Mouse (Mus musculus): ENCODE measurements around the gene Isoc2a. TPM values are rescaled to one million over a fixed set of nuclear protein-coding genes. Genes with fewer than 3 reads are reported as not detected.
A peak's percentile ranks its signal among the peaks of the same experiment; 100 is the strongest.

The Isoc2a gene
- polyA plus RNA-seq (2014; fragmentation: Nextera tagmentation; extraction: Ambion mirVana): 0.53 and 0.59 TPM in 2 replicates

GRCm38 (mm10) chr7:4876753-4877221, at the start of gene Isoc2a:
Isoc2a (plus strand) TSS chr7:4877153.
- H3K4me2 ChIP-seq (ENCODE audit: low read length): peak within 1 kb of the TSS; percentile 79
- peak within 1 kb of the TSS; percentile 66 for H3K9ac ChIP-seq (ENCODE audit: low read length)
- no peak within 1 kb of the TSS for H3K27ac ChIP-seq (ENCODE audit: low read depth, low read length)
- WGBS: 0% methylated on average over 20 of the region's 22 CpGs
- H3K36me3 ChIP-seq (ENCODE audit: control insufficient read depth, insufficient read depth, low read length): no peaks in the 10 kb centered on the region
- DNase-seq (ENCODE audit: low spot score) (peak; percentile 97), ATAC-seq (peak; percentile 100)
- H3K4me3 ChIP-seq (ENCODE audit: low read depth, low read length): peak within 1 kb of the TSS; percentile 48
- no peaks in the 10 kb centered on the region for H3K9me3 ChIP-seq (replicated peaks; ENCODE audit: control insufficient read depth, low read length)
- peaks cover 9% of the 10 kb centered on the region; the same call in 1 of the 2 replicates for H3K4me1 ChIP-seq (ENCODE audit: control insufficient read depth, insufficient read depth, low read length)
- no peaks in the 10 kb centered on the region for H3K27me3 ChIP-seq (replicated peaks; ENCODE audit: control insufficient read depth, insufficient read depth, low read length)

GRCm38 (mm10) chr7:4830476-4830875, 46.5 kb upstream of the Isoc2a start:
- 9% methylated on average over 12 of the region's 12 CpGs for WGBS
- H3K9ac ChIP-seq (ENCODE audit: low read length): no peak overlapping the region

GRCm38 (mm10) chr7:4835631-4836327, 41.2 kb upstream of the Isoc2a start:
- no peaks in the 10 kb centered on the region for H3K27me3 ChIP-seq (replicated peaks; ENCODE audit: control insufficient read depth, insufficient read depth, low read length)
- peaks cover 4% of the 10 kb centered on the region for H3K4me1 ChIP-seq (ENCODE audit: control insufficient read depth, insufficient read depth, low read length)
- no peaks in the 10 kb centered on the region for H3K9me3 ChIP-seq (replicated peaks; ENCODE audit: control insufficient read depth, low read length)
- no peaks in the 10 kb centered on the region for H3K36me3 ChIP-seq (ENCODE audit: control insufficient read depth, insufficient read depth, low read length)
- H3K4me3 ChIP-seq (ENCODE audit: low read depth, low read length): peak overlapping the region; percentile 52
- 4% methylated on average over 33 of the region's 34 CpGs for WGBS
- ATAC-seq: peak; percentile 60
- DNase-seq (ENCODE audit: low spot score): no peak
- peak overlapping the region; percentile 70; the same call in 1 of the 2 replicates for H3K27ac ChIP-seq (ENCODE audit: low read depth, low read length)
- peak overlapping the region; percentile 76 for H3K9ac ChIP-seq (ENCODE audit: low read length)
- peak overlapping the region; percentile 90 for H3K4me2 ChIP-seq (ENCODE audit: low read length)

More at GRCm38 (mm10) chr7:4830476-4830875, 46.5 kb upstream of the Isoc2a start:
- no peak overlapping the region for H3K4me2 ChIP-seq (ENCODE audit: low read length)
- H3K36me3 ChIP-seq (ENCODE audit: control insufficient read depth, insufficient read depth, low read length): peaks cover 10% of the 10 kb centered on the region
- no peak for ATAC-seq
- no peaks in the 10 kb centered on the region for H3K9me3 ChIP-seq (replicated peaks; ENCODE audit: control insufficient read depth, low read length)
- no peaks in the 10 kb centered on the region for H3K4me1 ChIP-seq (ENCODE audit: control insufficient read depth, insufficient read depth, low read length)
- H3K4me3 ChIP-seq (ENCODE audit: low read depth, low read length): no peak overlapping the region
- H3K27ac ChIP-seq (ENCODE audit: low read depth, low read length): no peak overlapping the region
- DNase-seq (ENCODE audit: low spot score): no peak
- no peaks in the 10 kb centered on the region for H3K27me3 ChIP-seq (replicated peaks; ENCODE audit: control insufficient read depth, insufficient read depth, low read length)

GRCm38 (mm10) chr7:4836351-4836792, 40.6 kb upstream of the Isoc2a start:
- Histone ChIP-seq H3K27ac (ENCODE audit: low read depth, low read length) (peak overlapping the region; percentile 70), H3K9ac (ENCODE audit: low read length) (peak overlapping the region; percentile 76), H3K4me3 (ENCODE audit: low read depth, low read length) (peak overlapping the region; percentile 52), H3K4me2 (ENCODE audit: low read length) (peak overlapping the region; percentile 90), H3K36me3 (ENCODE audit: control insufficient read depth, insufficient read depth, low read length) (no peaks in the 10 kb centered on the region), H3K9me3 (replicated peaks; ENCODE audit: control insufficient read depth, low read length) (no peaks in the 10 kb centered on the region), H3K4me1 (ENCODE audit: control insufficient read depth, insufficient read depth, low read length) (peaks cover 4% of the 10 kb centered on the region), H3K27me3 (replicated peaks; ENCODE audit: control insufficient read depth, insufficient read depth, low read length) (no peaks in the 10 kb centered on the region)
- 1% methylated on average over 46 of the region's 51 CpGs for WGBS
- DNase-seq (ENCODE audit: low spot score): peak; percentile 81
- ATAC-seq: peak; percentile 93

- DNase-seq (ENCODE audit: low spot score) (no peak), ATAC-seq (no peak)
- no peak overlapping the region for H3K27ac ChIP-seq (ENCODE audit: low read depth, low read length)
- no peaks in the 10 kb centered on the region for H3K9me3 ChIP-seq (replicated peaks; ENCODE audit: control insufficient read depth, low read length)
- H3K9ac ChIP-seq (ENCODE audit: low read length): no peak overlapping the region
- no peaks in the 10 kb centered on the region for H3K36me3 ChIP-seq (ENCODE audit: control insufficient read depth, insufficient read depth, low read length)
- H3K4me2 ChIP-seq (ENCODE audit: low read length): no peak overlapping the region
- H3K27me3 ChIP-seq (replicated peaks; ENCODE audit: control insufficient read depth, insufficient read depth, low read length): no peaks in the 10 kb centered on the region
- no peak overlapping the region for H3K4me3 ChIP-seq (ENCODE audit: low read depth, low read length)
- H3K4me1 ChIP-seq (ENCODE audit: control insufficient read depth, insufficient read depth, low read length): peaks cover 12% of the 10 kb centered on the region
- 27% methylated on average over 1 of the region's 1 CpGs for WGBS
Measured at GRCm38 (mm10) chr7:4837639-4838038, 39.3 kb upstream of the Isoc2a start.

- Histone ChIP-seq H3K4me2 (ENCODE audit: low read length) (peak overlapping the region; percentile 93), H3K27me3 (replicated peaks; ENCODE audit: control insufficient read depth, insufficient read depth, low read length) (peaks cover 7% of the 10 kb centered on the region), H3K27ac (ENCODE audit: low read depth, low read length) (peak overlapping the region; percentile 84; the same call in 1 of the 2 replicates), H3K4me3 (ENCODE audit: low read depth, low read length) (peak overlapping the region; percentile 50; the same call in 1 of the 2 replicates), H3K36me3 (ENCODE audit: control insufficient read depth, insufficient read depth, low read length) (no peaks in the 10 kb centered on the region), H3K9ac (ENCODE audit: low read length) (peak overlapping the region; percentile 38), H3K9me3 (replicated peaks; ENCODE audit: control insufficient read depth, low read length) (no peaks in the 10 kb centered on the region), H3K4me1 (ENCODE audit: control insufficient read depth, insufficient read depth, low read length) (peaks cover 19% of the 10 kb centered on the region)
- WGBS: 46% methylated on average over 5 of the region's 5 CpGs
- DNase-seq (ENCODE audit: low spot score) (peak; percentile 33), ATAC-seq (peak; percentile 13)
Measured at GRCm38 (mm10) chr7:4842077-4842476, 34.9 kb upstream of the Isoc2a start.

- WGBS: under 1% methylated on average over 16 of the region's 16 CpGs
- DNase-seq (ENCODE audit: low spot score): peak; percentile 45
- no peaks in the 10 kb centered on the region for H3K9me3 ChIP-seq (replicated peaks; ENCODE audit: control insufficient read depth, low read length)
- H3K4me1 ChIP-seq (ENCODE audit: control insufficient read depth, insufficient read depth, low read length): peaks cover 19% of the 10 kb centered on the region
- ATAC-seq: peak; percentile 38
- no peaks in the 10 kb centered on the region for H3K36me3 ChIP-seq (ENCODE audit: control insufficient read depth, insufficient read depth, low read length)
- peak overlapping the region; percentile 38 for H3K9ac ChIP-seq (ENCODE audit: low read length)
- peak overlapping the region; percentile 50 for H3K4me3 ChIP-seq (ENCODE audit: low read depth, low read length)
- peaks cover 7% of the 10 kb centered on the region for H3K27me3 ChIP-seq (replicated peaks; ENCODE audit: control insufficient read depth, insufficient read depth, low read length)
- H3K4me2 ChIP-seq (ENCODE audit: low read length): peak overlapping the region; percentile 93
- peak overlapping the region; percentile 84 for H3K27ac ChIP-seq (ENCODE audit: low read depth, low read length)
Measured at GRCm38 (mm10) chr7:4842634-4843131, 34.3 kb upstream of the Isoc2a start.

GRCm38 (mm10) chr7:4843604-4844244, 33.2 kb upstream of the Isoc2a start:
- H3K4me1 ChIP-seq (ENCODE audit: control insufficient read depth, insufficient read depth, low read length): peaks cover 19% of the 10 kb centered on the region
- H3K4me3 ChIP-seq (ENCODE audit: low read depth, low read length): peak overlapping the region; percentile 50
- peak overlapping the region; percentile 84 for H3K27ac ChIP-seq (ENCODE audit: low read depth, low read length)
- H3K4me2 ChIP-seq (ENCODE audit: low read length): peak overlapping the region; percentile 93
- peak; percentile 65 for ATAC-seq
- WGBS: 1% methylated on average over 34 of the region's 34 CpGs
- no peaks in the 10 kb centered on the region for H3K9me3 ChIP-seq (replicated peaks; ENCODE audit: control insufficient read depth, low read length)
- peaks cover 7% of the 10 kb centered on the region for H3K27me3 ChIP-seq (replicated peaks; ENCODE audit: control insufficient read depth, insufficient read depth, low read length)
- no peaks in the 10 kb centered on the region for H3K36me3 ChIP-seq (ENCODE audit: control insufficient read depth, insufficient read depth, low read length)
- peak; percentile 90 for DNase-seq (ENCODE audit: low spot score)
- peak overlapping the region; percentile 63 for H3K9ac ChIP-seq (ENCODE audit: low read length)

Data from forebrain, embryonic 14.5 days (tissue).